Mouse (Mus musculus) cerebellum, adult 11-12 months (tissue): ENCODE results near the gene Oprm1.
"Not testable (repeated sequence)": the region's sequence is repeated elsewhere in the genome, so short reads cannot be mapped to it uniquely, and the experiment has no call there.

Experiments
- DNase-seq: peaks from one replicate; pipeline ENCODE4 v3.0.0; 2022

The Oprm1 gene

DNA sequence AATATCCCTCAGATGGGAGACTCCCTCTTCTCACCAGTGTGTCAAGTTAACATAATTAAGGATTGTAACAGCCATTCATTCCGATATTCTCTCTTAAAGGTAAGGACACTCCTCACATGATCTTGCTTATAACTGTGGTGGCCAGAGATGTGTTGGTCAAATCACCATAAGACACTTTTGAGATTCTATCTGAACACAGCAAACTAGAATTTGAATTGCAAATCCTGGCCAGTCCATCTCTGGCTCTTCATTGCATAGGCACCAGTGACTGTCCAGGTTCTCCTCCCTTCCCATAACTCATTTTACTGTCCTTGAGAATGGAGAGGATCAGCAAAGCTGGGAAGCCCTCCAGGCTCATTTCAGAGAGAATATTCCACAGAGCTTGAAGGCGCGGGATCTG, at the start of gene Oprm1:
Gene Oprm1 (plus strand): TSS at position 301 of the 400 bp plus-strand sequence.
- no peak for DNase-seq

DNA sequence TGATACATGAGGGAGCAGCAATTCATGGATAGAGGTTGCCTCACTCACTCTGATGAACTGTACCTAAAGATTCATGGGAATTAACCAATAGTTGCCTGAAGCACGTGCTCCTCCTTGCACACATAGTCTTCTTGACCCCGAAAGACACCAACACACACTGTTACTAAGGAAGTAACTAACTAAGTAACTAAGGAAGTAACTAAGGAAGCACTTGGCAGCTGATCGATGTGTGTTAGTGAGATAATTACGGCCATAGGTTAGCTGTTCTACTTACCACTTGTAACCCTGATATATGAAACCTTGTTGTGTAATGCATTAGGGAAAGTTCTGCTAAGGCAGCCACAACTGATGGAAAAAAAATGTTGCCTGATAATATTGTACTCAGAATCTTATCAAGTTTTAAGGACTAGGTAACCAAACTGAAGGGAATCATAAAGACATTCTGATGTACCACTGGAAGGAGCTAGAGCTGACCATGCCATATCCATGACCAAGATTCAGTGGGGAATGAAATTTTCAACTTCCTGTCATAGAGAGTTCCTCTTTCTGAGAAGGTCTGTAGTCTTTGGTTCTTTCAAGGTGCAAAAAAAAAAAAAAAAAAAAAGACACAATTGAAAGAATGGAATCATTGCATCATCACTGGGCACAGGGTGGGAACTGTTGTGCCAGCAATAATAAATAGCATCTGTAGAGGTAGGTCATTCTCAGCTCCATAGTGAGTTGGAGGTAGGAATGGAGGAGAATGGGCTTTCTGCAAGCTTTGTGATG, 40.9 kb upstream of the Oprm1 start:
- no peak for DNase-seq

DNA sequence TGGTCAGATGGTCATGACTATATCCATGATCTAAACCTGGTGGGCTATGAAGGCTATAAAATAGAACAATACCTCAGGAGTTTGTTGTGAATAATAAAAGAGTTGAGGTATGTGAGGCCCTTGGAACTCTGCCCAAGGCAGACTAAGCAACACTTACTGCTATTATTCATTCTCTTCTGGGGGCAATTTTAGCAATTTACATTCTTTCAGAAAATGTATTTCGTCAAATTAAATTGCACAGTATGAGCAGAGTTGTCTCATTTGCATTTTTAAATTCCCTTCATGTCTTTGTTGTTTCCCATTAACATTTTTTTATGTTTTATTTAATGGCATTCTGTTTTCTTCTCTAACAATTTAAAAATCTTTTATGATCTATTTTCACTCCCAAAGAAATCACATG, 34.5 kb upstream of the Oprm1 start:
- no peak for DNase-seq

DNA sequence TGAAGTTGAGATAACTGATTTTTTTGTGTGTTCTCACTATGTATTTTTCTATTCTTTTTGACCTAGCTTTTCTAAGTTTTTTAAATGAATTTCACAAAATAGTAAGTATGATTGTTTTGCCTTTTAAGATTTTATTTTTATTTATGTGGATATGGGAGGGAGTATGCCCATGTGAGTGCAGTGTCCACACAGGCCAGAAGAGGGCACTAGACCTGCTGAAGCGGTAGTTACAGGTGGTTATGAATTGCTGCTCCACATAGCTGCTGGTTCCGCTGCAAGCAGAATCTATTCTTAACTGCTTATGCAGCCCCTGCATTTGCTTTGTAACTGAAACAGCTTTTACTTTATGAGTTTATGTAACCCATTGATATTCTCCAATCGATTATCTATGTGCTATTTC, 29.8 kb upstream of the Oprm1 start:
- DNase-seq = no peak

DNA sequence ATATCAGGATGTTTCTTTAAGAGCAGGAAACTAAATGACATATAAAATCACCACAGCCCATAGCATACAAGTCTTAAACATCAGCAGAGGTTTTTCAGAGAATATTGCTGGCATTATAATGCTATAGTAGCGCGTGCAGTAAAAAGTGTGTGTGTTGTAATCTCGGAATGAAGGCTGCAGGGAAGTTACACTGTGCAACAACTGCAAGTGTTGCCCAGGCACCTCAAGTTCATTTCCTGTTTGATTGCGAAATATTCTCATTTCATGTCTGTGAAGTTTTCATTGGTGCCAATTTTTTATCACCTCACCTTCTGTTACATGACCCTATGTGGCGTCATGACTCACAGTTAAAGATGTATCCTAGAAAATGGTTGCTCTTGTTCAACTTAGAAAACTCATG, 4.9 kb upstream of the Oprm1 start:
- DNase-seq = no peak

DNA sequence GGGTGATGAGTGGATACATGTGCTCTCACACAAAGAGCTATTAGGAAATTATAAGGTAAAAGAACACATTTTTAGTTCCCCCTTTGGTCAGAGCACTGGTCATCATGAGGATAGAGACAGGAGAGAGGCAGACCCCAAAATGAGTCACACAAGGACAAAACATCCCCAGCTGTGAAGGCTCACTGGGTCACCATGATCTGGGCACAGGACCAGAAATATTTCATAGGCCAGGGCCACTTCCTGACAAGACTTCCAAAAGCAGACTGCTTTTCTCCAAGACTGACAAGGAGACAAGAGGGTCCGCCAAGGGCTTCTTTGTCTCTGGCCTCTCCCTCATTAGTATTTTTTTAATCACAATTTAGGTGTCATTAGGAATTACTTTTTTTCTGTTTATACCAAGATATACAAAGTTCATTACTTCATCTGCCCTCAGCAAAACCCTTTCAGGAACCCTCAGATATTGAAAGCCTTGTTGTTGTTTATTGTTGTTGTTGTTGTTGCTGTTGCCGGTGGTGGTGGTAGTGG, 3.0 kb downstream of the Oprm1 start, which contains the start of gene Gm10945:
Gene Gm10945 (minus strand): TSS at position 475 of the 525 bp plus-strand sequence.
- DNase-seq = no peak

DNA sequence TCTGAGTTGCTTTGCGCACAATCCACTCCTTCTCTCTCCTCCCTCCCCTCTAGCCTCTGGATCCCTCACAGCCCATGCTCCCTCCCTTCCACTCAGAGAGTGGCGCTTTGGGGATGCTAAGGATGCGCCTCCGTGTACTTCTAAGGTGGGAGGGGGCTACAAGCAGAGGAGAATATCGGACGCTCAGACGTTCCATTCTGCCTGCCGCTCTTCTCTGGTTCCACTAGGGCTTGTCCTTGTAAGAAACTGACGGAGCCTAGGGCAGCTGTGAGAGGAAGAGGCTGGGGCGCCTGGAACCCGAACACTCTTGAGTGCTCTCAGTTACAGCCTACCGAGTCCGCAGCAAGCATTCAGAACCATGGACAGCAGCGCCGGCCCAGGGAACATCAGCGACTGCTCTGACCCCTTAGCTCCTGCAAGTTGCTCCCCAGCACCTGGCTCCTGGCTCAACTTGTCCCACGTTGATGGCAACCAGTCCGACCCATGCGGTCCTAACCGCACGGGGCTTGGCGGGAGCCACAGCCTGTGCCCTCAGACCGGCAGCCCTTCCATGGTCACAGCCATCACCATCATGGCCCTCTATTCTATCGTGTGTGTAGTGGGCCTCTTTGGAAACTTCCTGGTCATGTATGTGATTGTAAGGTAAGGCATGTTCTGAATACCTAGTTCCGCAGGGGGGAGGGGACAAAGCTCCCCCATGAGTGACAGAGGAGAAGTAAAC, 30.4 kb downstream of the Oprm1 start:
- no peak for DNase-seq

DNA sequence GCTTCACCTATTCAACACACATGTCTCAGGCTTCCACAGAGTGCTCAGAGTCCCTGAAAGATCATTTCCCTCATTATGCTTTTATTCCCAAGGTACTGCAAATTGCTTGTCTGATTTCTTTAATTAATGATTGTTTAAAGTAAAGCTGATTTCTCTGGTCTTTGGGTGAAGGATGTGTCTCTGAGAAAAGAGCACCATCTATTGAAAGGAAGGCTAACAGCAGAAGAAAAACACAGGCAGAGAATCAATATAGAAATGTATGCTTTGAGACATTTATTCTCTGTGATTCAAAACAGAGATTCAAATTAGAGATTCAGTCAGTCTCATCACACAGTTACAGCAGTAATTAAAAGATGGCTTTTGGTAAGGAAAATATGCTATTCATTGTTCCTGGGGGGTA, 31.9 kb downstream of the Oprm1 start:
- no peak for DNase-seq

DNA sequence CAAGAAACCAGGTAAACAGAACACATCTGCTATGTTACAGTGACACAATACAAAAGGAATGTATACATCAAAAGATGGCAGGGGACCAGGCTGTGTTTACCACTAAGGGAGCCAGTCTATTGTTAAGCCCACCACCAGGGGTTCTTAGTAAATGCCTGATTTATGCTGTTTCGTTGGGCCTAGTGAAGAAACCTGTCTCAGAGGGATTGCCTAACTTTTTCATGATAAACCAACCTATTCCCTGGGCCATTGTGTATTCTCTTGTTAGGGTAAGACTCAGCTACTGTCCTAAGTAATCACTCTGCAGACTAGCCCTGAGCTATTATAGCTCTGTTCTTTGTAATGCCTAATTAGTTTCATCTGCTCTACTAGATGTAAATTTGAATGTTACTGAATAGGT, 62.3 kb downstream of the Oprm1 start:
- no peak for DNase-seq

DNA sequence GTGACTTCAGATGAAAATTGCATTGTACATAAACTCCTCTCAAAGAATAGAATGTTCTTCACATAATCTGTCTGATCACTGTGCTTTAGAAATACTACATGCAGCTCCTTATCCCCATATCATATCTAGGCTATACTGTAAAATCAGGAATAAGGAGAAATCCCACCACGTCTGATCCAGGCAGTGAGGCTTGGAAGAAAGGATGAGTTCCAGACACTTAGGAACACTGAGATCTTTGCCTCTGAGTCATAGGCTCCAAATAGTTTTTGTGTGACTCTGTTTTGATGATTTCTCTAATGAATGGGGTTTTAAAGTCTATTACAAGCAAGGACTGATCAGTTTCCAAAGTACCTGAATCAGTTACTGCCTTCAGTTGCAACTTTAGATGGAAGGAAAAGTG, 83.9 kb downstream of the Oprm1 start:
- no peak for DNase-seq

DNA sequence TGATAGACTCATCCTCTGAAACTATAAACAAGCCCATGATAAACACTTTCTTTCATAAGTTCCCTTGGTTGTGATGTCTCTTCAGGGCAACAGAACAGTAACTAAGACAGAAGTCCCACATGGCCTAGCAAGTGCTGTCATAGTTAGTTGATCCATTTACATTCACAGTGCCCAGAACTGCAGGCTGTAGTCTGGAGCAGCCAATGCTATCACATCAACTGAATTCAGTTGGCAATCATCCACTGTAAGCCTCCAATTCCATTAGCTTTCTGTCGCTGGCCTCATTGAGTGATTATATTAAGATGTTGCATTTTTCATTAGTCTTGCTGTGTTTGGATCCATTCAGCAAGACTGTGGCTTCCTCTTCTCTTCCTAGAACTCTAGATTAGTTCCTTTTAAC, 88.0 kb downstream of the Oprm1 start:
- no peak for DNase-seq

DNA sequence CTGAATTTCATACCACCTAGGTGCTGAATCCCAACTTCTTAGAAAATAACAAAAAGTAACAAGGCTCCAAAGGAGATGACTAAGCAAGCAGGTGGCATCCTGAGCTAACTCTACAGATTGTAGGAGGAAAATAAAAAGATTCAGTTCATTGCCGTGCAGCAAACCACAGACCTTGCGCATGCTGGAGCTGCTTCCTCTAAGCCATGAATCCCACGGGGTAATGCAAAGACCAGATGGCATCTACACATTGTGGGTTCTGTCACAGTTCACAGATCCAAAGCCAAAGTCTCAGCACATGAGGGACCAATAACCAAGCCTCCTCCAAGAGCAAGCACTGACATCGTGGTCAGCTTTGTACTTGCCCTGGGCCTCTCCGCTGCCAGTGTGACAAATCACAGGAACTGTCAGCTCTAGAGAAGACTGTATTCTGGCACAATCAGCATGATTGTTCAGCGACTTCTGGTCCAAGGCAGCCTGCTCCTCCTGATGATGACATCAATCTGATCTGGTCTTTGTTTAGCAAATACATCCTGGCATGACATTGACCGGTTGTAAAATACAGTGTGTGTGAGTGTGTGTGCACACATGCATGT, 90.0 kb downstream of the Oprm1 start:
- DNase-seq = no peak

DNA sequence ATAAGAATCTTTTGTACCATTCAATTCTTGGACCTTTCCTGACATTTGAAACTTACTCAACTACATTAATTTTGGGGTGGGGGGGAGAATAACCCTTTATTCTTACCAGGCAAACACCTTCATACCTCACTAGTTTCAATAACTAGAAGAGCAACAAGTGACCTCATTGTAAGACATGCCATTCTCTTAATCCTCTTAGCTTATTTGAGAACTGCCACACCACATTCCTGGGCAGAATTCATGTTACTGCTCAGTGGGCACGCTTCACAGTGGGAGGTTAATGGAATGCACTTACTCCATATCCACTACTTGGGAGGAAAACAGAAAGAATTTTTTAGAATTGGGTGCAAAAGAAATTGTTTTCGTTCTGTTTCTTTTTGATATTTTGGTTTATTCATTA, 90.5 kb downstream of the Oprm1 start:
- DNase-seq = no peak

DNA sequence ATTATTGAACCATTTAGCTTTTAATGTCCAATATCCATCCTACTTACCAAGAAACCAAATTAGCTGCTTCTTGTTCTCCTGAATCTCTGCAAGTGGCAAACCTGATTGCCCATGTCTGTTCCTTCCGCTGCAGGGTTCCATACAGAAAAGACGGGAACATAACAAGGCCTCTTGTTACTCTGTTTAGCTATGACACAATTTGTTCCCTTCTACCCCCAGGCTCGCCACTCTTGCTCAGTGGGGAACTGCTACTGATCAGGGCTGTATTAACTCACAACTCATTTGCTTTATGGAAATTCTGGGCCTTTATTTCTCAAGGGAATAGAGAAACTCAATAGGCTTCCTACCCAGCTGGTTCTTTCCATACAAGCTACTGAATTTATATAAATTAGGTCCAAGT, 97.5 kb downstream of the Oprm1 start:
- no peak for DNase-seq

DNA sequence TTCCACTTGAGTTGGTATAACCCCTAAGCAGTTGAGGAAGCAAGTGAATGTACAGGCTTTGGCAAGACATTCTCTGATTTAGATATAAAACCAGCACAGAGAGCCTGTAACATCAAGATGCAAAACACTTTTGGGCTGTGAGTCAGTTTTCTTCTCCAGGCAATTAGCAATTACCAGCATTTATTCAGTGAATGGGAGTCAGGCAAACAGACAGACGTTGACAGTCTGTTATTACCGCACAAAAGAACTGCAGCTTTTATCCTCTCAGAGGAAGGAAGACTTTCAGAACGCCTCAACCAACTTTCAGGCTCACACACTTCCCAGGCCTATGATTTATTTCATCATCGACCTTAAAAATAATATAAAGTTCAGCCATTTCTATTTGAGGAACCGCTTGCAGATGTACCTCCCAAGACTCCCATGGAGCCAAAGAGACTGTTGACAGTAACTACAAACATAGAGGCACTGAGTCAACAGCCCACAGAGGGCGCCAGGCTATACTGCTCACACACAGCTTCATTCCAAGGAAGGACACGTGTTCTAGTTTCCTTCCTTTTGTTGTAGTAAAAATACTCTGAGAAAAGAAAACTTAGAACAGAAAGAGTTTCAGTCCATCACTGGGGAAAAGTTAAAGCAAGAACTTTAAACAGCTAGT, 113.2 kb downstream of the Oprm1 start:
- no peak for DNase-seq

DNA sequence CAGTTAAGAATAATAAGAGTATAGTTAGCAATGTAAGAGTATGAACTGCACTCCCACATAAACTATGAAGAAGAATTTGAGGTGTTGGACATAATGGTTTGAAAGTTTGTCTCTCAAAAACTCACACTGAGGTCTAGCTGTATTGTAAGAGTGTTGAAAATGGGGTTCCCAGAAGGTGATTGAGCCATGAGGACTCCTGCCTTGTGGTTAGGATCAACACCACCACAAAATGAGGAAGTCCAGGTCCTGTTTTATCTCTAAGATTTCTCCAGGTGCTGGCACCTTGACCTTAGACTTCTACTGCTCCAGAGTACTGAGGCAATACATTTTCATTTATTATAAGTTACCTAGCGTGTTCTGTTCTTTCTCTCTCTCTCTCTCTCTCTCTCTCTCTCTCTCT, 115.6 kb downstream of the Oprm1 start:
- DNase-seq = no peak

DNA sequence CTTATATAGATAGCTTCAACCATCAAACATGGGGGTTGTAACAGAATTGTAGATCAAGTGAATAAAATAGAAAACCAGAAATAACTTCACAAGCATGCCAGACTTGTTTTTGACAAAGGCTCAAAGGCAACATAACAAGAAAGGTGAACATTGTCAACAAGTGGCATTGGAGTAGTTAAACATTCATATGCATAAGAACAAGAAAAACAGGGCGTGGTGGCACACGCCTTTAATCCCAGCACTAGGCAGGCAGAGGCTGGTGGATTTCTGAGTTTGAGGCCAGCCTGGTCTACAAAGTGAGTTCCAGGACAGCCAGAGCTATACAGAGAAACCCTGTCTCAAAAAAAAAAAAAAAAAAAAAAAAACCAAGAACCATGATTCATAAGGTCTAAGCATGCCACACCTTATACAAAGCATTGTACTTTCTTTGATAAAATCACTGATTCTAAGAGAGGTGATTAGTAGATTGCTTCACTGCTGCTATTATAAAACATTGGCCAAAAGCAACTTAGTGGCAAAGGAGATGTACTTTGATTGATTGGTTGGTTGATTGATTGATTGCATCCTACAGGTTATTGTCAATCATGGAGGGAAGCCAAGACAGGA, 120.1 kb downstream of the Oprm1 start:
- DNase-seq = no peak

DNA sequence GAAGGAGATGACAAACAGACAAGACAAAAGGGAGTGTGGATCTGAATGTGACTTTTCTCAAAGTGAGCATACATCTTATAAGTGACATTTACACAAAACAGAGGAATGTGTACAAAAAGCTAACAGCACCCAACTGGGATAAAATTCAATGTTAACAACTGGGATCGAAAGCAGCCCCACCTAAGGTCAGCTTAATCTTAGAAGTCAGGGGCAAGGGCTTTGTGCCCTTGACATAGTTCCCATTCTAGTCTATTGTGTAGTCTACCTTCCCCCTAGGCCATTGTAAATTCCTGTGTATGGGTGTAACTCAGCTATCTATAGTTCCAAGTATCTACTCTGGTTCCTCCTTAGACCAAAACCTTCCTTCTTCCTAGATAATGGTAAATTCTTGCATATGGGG, 123.7 kb downstream of the Oprm1 start:
- DNase-seq = not testable (repeated sequence)

DNA sequence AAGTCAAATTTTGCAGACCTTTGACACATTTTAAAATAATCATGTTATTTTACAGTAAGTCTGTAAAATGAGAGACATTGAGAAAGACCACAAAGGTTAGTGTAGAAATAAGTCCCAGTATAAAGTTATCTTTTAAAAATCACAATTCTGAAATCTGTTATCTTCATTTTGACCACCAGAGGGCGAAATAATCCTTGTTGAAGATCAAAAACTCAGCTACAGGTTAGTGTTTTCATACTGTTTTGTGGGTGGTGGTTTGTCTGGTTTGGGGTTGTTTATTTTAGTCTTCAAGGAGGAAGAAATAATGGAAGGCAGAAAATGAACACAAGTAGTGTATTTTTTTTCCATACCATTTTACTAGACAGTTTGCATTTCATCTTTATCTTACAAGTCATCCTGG, 127.2 kb downstream of the Oprm1 start:
- no peak for DNase-seq

DNA sequence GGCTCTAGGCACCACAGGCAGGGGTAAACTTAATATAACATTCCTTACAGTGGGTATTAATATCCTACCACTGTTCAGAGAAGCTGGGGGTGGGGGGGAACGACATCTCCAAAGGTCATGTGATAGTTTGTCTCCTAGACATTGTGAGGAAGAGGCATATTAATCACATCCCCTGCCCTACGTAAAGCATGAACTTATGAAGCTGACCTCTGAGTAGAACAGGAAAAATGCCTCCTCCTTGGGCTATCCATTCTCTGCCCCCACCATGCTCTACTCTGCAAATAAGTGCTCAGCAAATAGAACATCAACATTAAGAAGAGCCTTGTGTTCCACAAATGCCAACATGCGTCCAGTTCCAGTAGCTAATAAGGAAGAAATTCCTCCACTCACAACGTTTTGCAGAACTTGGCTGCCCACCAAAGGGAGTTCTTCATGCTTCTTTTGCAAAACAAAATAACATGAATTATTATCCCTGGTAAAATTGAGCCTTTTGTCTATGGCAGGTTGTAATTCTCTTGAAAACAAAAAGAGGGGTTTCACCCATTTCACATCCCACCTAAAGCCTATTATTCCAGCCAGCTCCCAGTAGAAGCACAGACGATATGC, 131.4 kb downstream of the Oprm1 start:
- DNase-seq = no peak

DNA sequence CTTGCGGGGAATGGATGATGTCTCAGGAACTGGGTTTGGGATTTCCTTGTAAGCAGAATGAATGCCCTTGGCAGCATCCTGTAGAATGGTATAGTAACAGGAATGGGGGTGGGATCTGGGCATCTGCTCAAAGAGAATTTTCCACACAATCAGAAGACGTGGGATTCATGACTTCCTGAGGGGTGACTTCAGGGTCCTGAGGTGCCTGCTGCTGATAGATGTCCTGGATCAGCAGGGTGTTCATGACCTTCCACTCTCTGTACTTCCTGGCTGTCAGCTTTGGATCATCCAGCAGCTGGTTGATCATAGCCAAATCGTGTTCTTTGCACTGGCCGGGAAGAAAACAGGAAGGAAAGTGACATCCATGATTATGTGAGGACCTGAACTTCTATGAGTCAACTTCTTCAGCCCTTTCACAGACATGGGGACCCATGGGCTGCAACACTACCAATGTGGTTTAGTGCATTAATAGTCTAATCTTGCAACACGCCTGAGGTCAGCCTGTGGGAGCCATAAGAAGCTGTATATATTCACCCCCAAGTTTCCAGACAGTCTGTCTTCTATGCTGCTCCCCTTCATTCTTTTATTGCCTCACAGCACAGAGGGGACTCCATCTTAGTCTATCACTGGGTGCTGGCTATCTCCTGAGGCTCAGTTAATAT, 132.2 kb downstream of the Oprm1 start:
- DNase-seq = no peak

DNA sequence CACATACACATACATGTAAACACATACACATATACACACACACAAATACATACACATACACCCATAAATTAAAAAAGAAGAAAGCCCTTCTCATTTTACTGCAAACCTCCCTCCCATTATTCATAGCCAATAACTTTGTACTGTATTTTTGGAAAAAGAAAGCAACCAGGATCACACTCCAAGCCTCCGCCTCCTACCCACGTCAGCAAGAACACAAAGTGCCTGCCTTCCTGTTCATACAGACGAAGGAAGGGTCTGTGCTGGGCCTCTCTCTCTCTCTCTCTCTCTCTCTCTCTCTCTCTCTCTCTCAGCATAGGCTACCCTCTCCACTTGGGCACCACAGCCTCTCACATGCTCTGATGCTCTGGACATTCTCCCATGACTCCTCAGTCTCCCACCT, 137.5 kb downstream of the Oprm1 start:
- no peak for DNase-seq
